Comparison of ENCODE assay signal across 10 mouse cellular contexts in genomic region chr19:7103349-7103992, GRCm38 (mm10). TPM values are rescaled to one million over a fixed set of nuclear protein-coding genes. Genes with fewer than 3 reads are reported as not detected.
DNase-seq lines count a peak whose midpoint lies in the region; ATAC-seq and TF ChIP-seq lines count a peak whose summit lies in the region.
"Had no signal": no experiment of that assay in that cellular context is flagged by ENCODE, and none has a peak within 500 bp of the region (broad histone marks: within the 10 kb centered on the region; RNA-seq: fewer than 3 reads in every experiment).

No protein-coding gene starts in this region.

- peaks cover 45% of the 10 kb centered on the region for H3K4me1 ChIP-seq in kidney, embryonic 14.5 days (ENCODE audit: control insufficient read depth, insufficient read depth, low read length)
- H3K4me1 ChIP-seq in forebrain, embryonic 13.5 days: peaks cover 61% of the 10 kb centered on the region
- H3K4me1 ChIP-seq in hindbrain, embryonic 11.5 days (replicated peaks; ENCODE audit: control insufficient read depth, insufficient read depth, low read length): peaks cover 27% of the 10 kb centered on the region
- peaks cover 12% of the 10 kb centered on the region; the same call in 1 of the 2 replicates for H3K4me1 ChIP-seq in midbrain, postnatal 0 days (ENCODE audit: insufficient read depth, low read length)

- H3K27ac ChIP-seq in kidney, embryonic 14.5 days (ENCODE audit: low read depth, low read length): no peak overlapping the region
- H3K27ac ChIP-seq in forebrain, embryonic 13.5 days: peak overlapping the region; percentile 44
- H3K27ac ChIP-seq in hindbrain, embryonic 11.5 days (ENCODE audit: low read depth, low read length): peak overlapping the region; percentile 25; the same call in 1 of the 2 replicates
- no peak overlapping the region for H3K27ac ChIP-seq in midbrain, postnatal 0 days (ENCODE audit: low read depth, low read length)

- peak overlapping the region; percentile 27; the same call in 1 of the 2 replicates for H3K4me2 ChIP-seq in kidney, embryonic 14.5 days (replicated peaks; ENCODE audit: low read depth, low read length)
- H3K4me2 ChIP-seq in forebrain, embryonic 13.5 days: peak overlapping the region; percentile 26
- H3K4me2 ChIP-seq in hindbrain, embryonic 11.5 days (replicated peaks; ENCODE audit: low read depth, low read length): no peak overlapping the region; the same call in 1 of the 2 replicates
- no peak overlapping the region for H3K4me2 ChIP-seq in midbrain, postnatal 0 days (ENCODE audit: low read depth, low read length, poor library complexity, severe bottlenecking)

- TF ChIP-seq CTCF in midbrain, postnatal 0 days (IDR thresholded peaks at IDR 0.05): no peak

- ATAC-seq in kidney, embryonic 14.5 days (ENCODE audit: low FRiP score, low TSS enrichment): peak; percentile 14; the same call in 1 of the 2 replicates
- no peak for ATAC-seq in forebrain, embryonic 13.5 days
- peak; percentile 13 for ATAC-seq in hindbrain, embryonic 11.5 days (ENCODE audit: low FRiP score)
- no peak for ATAC-seq in midbrain, postnatal 0 days (ENCODE audit: low FRiP score)

- DNase-seq in kidney, postnatal 25 days: no peak
- no peak for DNase-seq in hindbrain, embryonic 11.5 days (ENCODE audit: low spot score)
- no peak for DNase-seq in midbrain, postnatal 0 days (ENCODE audit: low spot score)
- DNase-seq in B cell, adult 2 months: no peak
- no peak for DNase-seq in testis, postnatal 14 days (ENCODE audit: low spot score)
- DNase-seq in layer of hippocampus, adult 9-11 months: no peak
- DNase-seq: cerebellum, postnatal 36 days had no signal

- peak overlapping the region; percentile 5; the same call in 1 of the 2 replicates for H3K4me3 ChIP-seq in kidney, embryonic 14.5 days (ENCODE audit: low read length)
- no peak overlapping the region for H3K4me3 ChIP-seq in forebrain, embryonic 13.5 days
- no peak overlapping the region for H3K4me3 ChIP-seq in hindbrain, embryonic 11.5 days (ENCODE audit: low read depth, low read length)
- no peak overlapping the region for H3K4me3 ChIP-seq in midbrain, postnatal 0 days (ENCODE audit: low read depth, low read length)
- H3K4me3 ChIP-seq: megakaryocyte, embryonic 14.5 days had no signal

- H3K9me3 ChIP-seq in kidney, embryonic 14.5 days (ENCODE audit: control insufficient read depth, low read length): no peaks in the 10 kb centered on the region
- no peaks in the 10 kb centered on the region for H3K9me3 ChIP-seq in forebrain, embryonic 13.5 days (replicated peaks)
- H3K9me3 ChIP-seq in hindbrain, embryonic 11.5 days (ENCODE audit: control insufficient read depth, low read length): no peaks in the 10 kb centered on the region
- no peaks in the 10 kb centered on the region for H3K9me3 ChIP-seq in midbrain, postnatal 0 days (ENCODE audit: low read length)
- H3K9me3 ChIP-seq: megakaryocyte, embryonic 14.5 days had no signal

- H3K9ac ChIP-seq in kidney, embryonic 14.5 days (ENCODE audit: low read depth, low read length): peak overlapping the region; percentile 12; the same call in 1 of the 2 replicates
- peak overlapping the region; percentile 10; the same call in 1 of the 2 replicates for H3K9ac ChIP-seq in forebrain, embryonic 13.5 days
- peak overlapping the region; percentile 31; the same call in 1 of the 2 replicates for H3K9ac ChIP-seq in hindbrain, embryonic 11.5 days (ENCODE audit: low read depth, low read length)
- 0 out of 2 replicates have a peak overlapping the region, but pooled peaks have one; percentile 24 for H3K9ac ChIP-seq in midbrain, postnatal 0 days (replicated peaks; ENCODE audit: low read length, poor library complexity, severe bottlenecking)

- H3K36me3 ChIP-seq in kidney, embryonic 14.5 days (ENCODE audit: control insufficient read depth, insufficient read depth, low read length): no peaks in the 10 kb centered on the region
- no peaks in the 10 kb centered on the region for H3K36me3 ChIP-seq in forebrain, embryonic 13.5 days (ENCODE audit: poor library complexity, severe bottlenecking)
- H3K36me3 ChIP-seq in hindbrain, embryonic 11.5 days (ENCODE audit: control insufficient read depth, insufficient read depth, low read length): no peaks in the 10 kb centered on the region
- H3K36me3 ChIP-seq in midbrain, postnatal 0 days (ENCODE audit: insufficient read depth, low read length): no peaks in the 10 kb centered on the region

- WGBS in kidney, embryonic 14.5 days: 52% methylated on average over 4 of the region's 4 CpGs
- 62% methylated on average over 4 of the region's 4 CpGs for WGBS in forebrain, embryonic 13.5 days
- 69% methylated on average over 4 of the region's 4 CpGs for WGBS in hindbrain, embryonic 11.5 days
- WGBS in midbrain, postnatal 0 days: 61% methylated on average over 4 of the region's 4 CpGs

- peaks cover 11% of the 10 kb centered on the region; the same call in 1 of the 2 replicates for H3K27me3 ChIP-seq in kidney, embryonic 14.5 days (ENCODE audit: control insufficient read depth, insufficient read depth, low read length)
- H3K27me3 ChIP-seq in forebrain, embryonic 13.5 days: no peaks in the 10 kb centered on the region
- peaks cover 7% of the 10 kb centered on the region for H3K27me3 ChIP-seq in hindbrain, embryonic 11.5 days (ENCODE audit: control insufficient read depth, insufficient read depth, low read length)
- no peaks in the 10 kb centered on the region for H3K27me3 ChIP-seq in midbrain, postnatal 0 days (ENCODE audit: insufficient read depth, low read length)

RNA-seq across cellular contexts. Expression of gene Flrt1, which starts 2.1 kb away (rescaled TPM):
- 3.0 and 5.5 TPM in 2 replicates for polyA plus RNA-seq in kidney, embryonic 14.5 days (2014; fragmentation: Nextera tagmentation; extraction: Ambion mirVana)
- polyA plus RNA-seq in forebrain, embryonic 13.5 days (2015; fragmentation: Nextera tagmentation; extraction: Ambion mirVana): 10.4 and 11.3 TPM in 2 replicates
- polyA plus RNA-seq in hindbrain, embryonic 11.5 days (2014; fragmentation: Nextera tagmentation; extraction: Ambion mirVana): 4.6 and 5.6 TPM in 2 replicates
- total RNA-seq in midbrain, postnatal 0 days (2014; rRNA removed): 9.9 and 11.4 TPM in 2 replicates
- 9.8 and 11.9 TPM in 2 replicates for polyA plus RNA-seq in midbrain, postnatal 0 days (2015; fragmentation: Nextera tagmentation; extraction: Ambion mirVana)

RNA-seq across cellular contexts. Expression of gene Macrod1, which starts 46.9 kb away (rescaled TPM):
- 9.9 and 10.7 TPM in 2 replicates for polyA plus RNA-seq in kidney, embryonic 14.5 days (2014; fragmentation: Nextera tagmentation; extraction: Ambion mirVana)
- 3.3 and 4.4 TPM in 2 replicates for polyA plus RNA-seq in forebrain, embryonic 13.5 days (2015; fragmentation: Nextera tagmentation; extraction: Ambion mirVana)
- polyA plus RNA-seq in hindbrain, embryonic 11.5 days (2014; fragmentation: Nextera tagmentation; extraction: Ambion mirVana): 2.8 and 3.1 TPM in 2 replicates
- 1.4 and 5.1 TPM in 2 replicates for total RNA-seq in midbrain, postnatal 0 days (2014; rRNA removed)
- 5.9 and 6.2 TPM in 2 replicates for polyA plus RNA-seq in midbrain, postnatal 0 days (2015; fragmentation: Nextera tagmentation; extraction: Ambion mirVana)

Comparison
In these comparisons a context has a peak if more than half of its experiments do, and no peak if none do; other contexts are left out.
1. ATAC-seq: peak in kidney, embryonic 14.5 days (single experiment) and hindbrain, embryonic 11.5 days (single experiment); none in forebrain, embryonic 13.5 days (single experiment) and midbrain, postnatal 0 days (single experiment).
2. H3K27ac ChIP-seq: peak in forebrain, embryonic 13.5 days (single experiment) and hindbrain, embryonic 11.5 days (single experiment); none in kidney, embryonic 14.5 days (single experiment) and midbrain, postnatal 0 days (single experiment).
3. H3K4me2 ChIP-seq: peak in kidney, embryonic 14.5 days (single experiment) and forebrain, embryonic 13.5 days (single experiment); none in hindbrain, embryonic 11.5 days (single experiment) and midbrain, postnatal 0 days (single experiment).
4. Peak in every context shown above with its lines, with median percentiles within 50 percentile points of each other: H3K9ac ChIP-seq.